Mouse (Mus musculus) ES-E14 (cell line): ENCODE data around the gene Stk16. TPM values are rescaled to one million over a fixed set of nuclear protein-coding genes. Genes with fewer than 3 reads are reported as not detected.

Experiments
- DNase-seq: peaks from one replicate; pipeline ENCODE4 v3.0.0-alpha.2; 2013; ENCODE audit warnings: low read depth, low spot score
- H3K27ac ChIP-seq: 2 replicates; pipeline ENCODE4 v1.5.1; 2012; ENCODE audit warnings: low read depth, mild to moderate bottlenecking, low read length, moderate library complexity, mixed read lengths; ENCODE audit not compliant: poor library complexity, insufficient read depth, severe bottlenecking
- H3K36me3 ChIP-seq: 2 replicates; pipeline ENCODE4 v1.6.1; 2012; ENCODE audit warnings: mild to moderate bottlenecking, low read length, moderate library complexity, mixed read lengths; ENCODE audit not compliant: control insufficient read depth, poor library complexity, insufficient read depth, severe bottlenecking
- H3K4me1 ChIP-seq, 2 experiments: fragments of 150-350 bp in 1 of 2; sonication (generic) in 1 of 2; 2 replicates each; pipeline ENCODE4 v1.6.1; 2012; ENCODE audit warnings: low read length in 2 of 2, mild to moderate bottlenecking in 1 of 2, mixed read lengths in 1 of 2; ENCODE audit not compliant: control insufficient read depth in 2 of 2, insufficient read depth in 2 of 2, poor library complexity in 1 of 2
- H3K4me3 ChIP-seq, 2 experiments: fragments of 150-350 bp in 1 of 2; sonication (generic) in 1 of 2; 2 replicates each; pipeline ENCODE4 v1.5.1; 2012; ENCODE audit warnings: low read length in 2 of 2, low read depth in 1 of 2, mild to moderate bottlenecking in 1 of 2, mixed read lengths in 1 of 2; ENCODE audit not compliant: insufficient read depth in 1 of 2, poor library complexity in 1 of 2, severe bottlenecking in 1 of 2
- H3K9ac ChIP-seq: 2 replicates; pipeline ENCODE4 v1.6.1; 2012; ENCODE audit warnings: low read depth, mild to moderate bottlenecking, low read length, mixed read lengths; ENCODE audit not compliant: poor library complexity, insufficient read depth, severe bottlenecking
- H3K9me3 ChIP-seq: fragments of 150-350 bp; sonication (generic); 2 replicates; pipeline ENCODE4 v1.6.1; 2012; ENCODE audit warnings: low read depth, mild to moderate bottlenecking, low read length; ENCODE audit not compliant: control insufficient read depth, insufficient read depth
- CHD2 ChIP-seq: IDR thresholded peaks from 2 replicates; pipeline ENCODE4 v1.6.1; 2014; ENCODE audit warnings: mild to moderate bottlenecking, low read depth, low read length, inconsistent platforms
- HCFC1 ChIP-seq: IDR thresholded peaks from 2 replicates; pipeline ENCODE4 v1.6.1; 2012; ENCODE audit warnings: low read length, inconsistent platforms, borderline replicate concordance; ENCODE audit not compliant: insufficient read depth
- MAFK ChIP-seq: IDR thresholded peaks from 2 replicates; pipeline ENCODE4 v1.6.1; 2014; ENCODE audit warnings: mild to moderate bottlenecking, low read depth, low read length, inconsistent platforms; ENCODE audit not compliant: insufficient read depth
- ZC3H11A ChIP-seq: IDR thresholded peaks from 2 replicates; pipeline ENCODE4 v1.6.1; 2012; ENCODE audit warnings: low read depth, mild to moderate bottlenecking, inconsistent platforms, low read length, borderline replicate concordance
- ZNF384 ChIP-seq: IDR thresholded peaks from 2 replicates; pipeline ENCODE4 v1.6.1; 2012; ENCODE audit warnings: low read depth, low read length, inconsistent platforms
- in situ Hi-C, 2 experiments: fragments of 600-800 bp; cut with MboI; formaldehyde crosslinking; loops; one replicate each; pipeline ENCODE4 v1.15.1; 2025; ENCODE audit warnings: low sequenced_read_pairs in 2 of 2, inconsistent platforms in 1 of 2; ENCODE audit not compliant: unreplicated experiment in 2 of 2
- total RNA-seq: library from RNA; depleted of rRNA; stranded (reverse); fragments of 300-350 nt; gene quantifications from 2 replicates; pipeline ENCODE4 v1.2.3, GENCODE M21; 2012

Stk16 gene
- total RNA-seq, 1 experiment, result 63.6 TPM

GRCm38 (mm10) chr1:75179334-75180104, 31.1 kb upstream of the Stk16 start:
- Histone ChIP-seq H3K27ac (no peak overlapping the region), H3K36me3 (peaks cover 2% of the 10 kb centered on the region; the same call in 1 of the 2 replicates), H3K4me1 (peaks cover 4 to 5% of the 10 kb centered on the region in 2 experiments; a peak in 2 of 4 replicates), H3K9me3 (no peaks in the 10 kb centered on the region), H3K9ac (peak overlapping the region; percentile 70), H3K4me3 (peak overlapping the region; percentile 81 to 82)
- in situ Hi-C loops, result no loop called here
- DNase-seq, result peak; percentile 28
- TF ChIP-seq ZNF384 (peak; percentile 84), ZC3H11A (no peak), MAFK (peak; percentile 70), HCFC1 (no peak)

DNA sequence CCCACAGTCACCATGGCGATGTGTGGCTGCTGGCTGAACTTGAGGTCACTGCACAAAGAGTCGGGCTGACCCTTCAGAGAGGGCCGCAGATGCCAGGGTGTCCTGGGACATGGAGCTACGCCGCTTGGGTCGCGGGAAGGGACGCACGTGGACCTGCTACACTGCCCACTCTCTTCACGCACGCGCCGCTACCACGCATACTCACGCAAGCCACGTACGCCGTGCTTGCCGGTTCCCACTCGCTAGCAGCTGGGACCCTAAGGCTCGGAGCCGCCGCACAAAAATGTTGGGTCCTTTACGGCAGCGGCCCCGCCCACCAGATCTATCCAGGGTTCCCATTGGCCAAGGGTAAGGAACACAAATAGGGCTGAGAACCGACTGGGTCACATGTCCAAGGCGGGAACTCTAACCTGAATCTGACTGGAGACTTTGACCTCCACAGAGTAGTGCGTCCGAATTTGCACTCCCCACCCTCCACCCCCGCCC, 30.5 kb upstream of the Stk16 start, which contains the start of gene Abcb6:
TSS of gene Abcb6 (minus strand) at position 288 of the 486 bp plus-strand sequence.
- TF ChIP-seq ZC3H11A (no peak), MAFK (no peak), CHD2 (no peak), ZNF384 (no peak), HCFC1 (no peak)
- H3K4me3 ChIP-seq, result peak within 1 kb of the TSS; percentile 81 to 82
- H3K36me3 ChIP-seq, result peaks cover 4% of the 10 kb centered on the region; the same call in 1 of the 2 replicates
- peak; percentile 89 for DNase-seq
- H3K4me1 ChIP-seq, result peaks cover 4 to 5% of the 10 kb centered on the region in 2 experiments; a peak in 2 of 4 replicates
- H3K27ac ChIP-seq, result no peak within 1 kb of the TSS
- H3K9me3 ChIP-seq, result no peaks in the 10 kb centered on the region
- peak within 1 kb of the TSS; percentile 70 for H3K9ac ChIP-seq
- in situ Hi-C loops, result no loop called here

DNA sequence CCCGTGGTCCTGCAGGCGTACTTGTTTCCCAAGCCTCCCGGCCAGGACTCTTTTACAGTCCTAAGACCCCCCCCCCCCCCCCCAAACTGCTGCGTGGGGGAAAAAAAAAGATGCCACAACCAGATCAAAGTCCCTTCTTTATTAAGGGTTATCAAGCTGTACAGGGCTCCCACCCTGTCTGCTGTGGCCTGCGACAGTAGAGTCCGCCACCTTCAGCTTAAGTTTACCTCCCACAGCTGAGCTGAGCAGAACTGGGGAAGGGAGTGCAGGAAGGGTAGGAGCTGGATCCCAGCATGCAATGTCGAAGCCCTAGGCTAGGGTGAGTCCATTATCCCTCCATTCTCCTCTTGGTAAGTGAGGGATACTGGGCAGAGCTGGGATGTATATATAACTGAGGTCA, 29.9 kb upstream of the Stk16 start:
- no peak for DNase-seq
- in situ Hi-C loops, result no loop called here
- H3K36me3 ChIP-seq, result peaks cover 4% of the 10 kb centered on the region; the same call in 1 of the 2 replicates
- H3K9ac ChIP-seq, result peak overlapping the region; percentile 55; the same call in 1 of the 2 replicates
- no peak overlapping the region for H3K27ac ChIP-seq
- TF ChIP-seq ZNF384, result no peak
- peaks cover 4 to 5% of the 10 kb centered on the region in 2 experiments; a peak in 2 of 4 replicates for H3K4me1 ChIP-seq
- peak overlapping the region in 1 of 2 experiments; percentile 81; a peak in 2 of 4 replicates for H3K4me3 ChIP-seq
- no peaks in the 10 kb centered on the region for H3K9me3 ChIP-seq

GRCm38 (mm10) chr1:75181377-75181870, 29.2 kb upstream of the Stk16 start:
- H3K36me3 ChIP-seq, result peaks cover 4% of the 10 kb centered on the region; the same call in 1 of the 2 replicates
- H3K4me1 ChIP-seq, result peaks cover 4 to 5% of the 10 kb centered on the region in 2 experiments; a peak in 2 of 4 replicates
- no peak overlapping the region for H3K9ac ChIP-seq
- TF ChIP-seq ZC3H11A, result no peak
- TF ChIP-seq HCFC1, result no peak
- TF ChIP-seq CHD2, result no peak
- TF ChIP-seq MAFK, result no peak
- TF ChIP-seq ZNF384, result no peak
- H3K4me3 ChIP-seq, result no peak overlapping the region
- DNase-seq, result no peak
- in situ Hi-C loops, result no loop called here
- H3K27ac ChIP-seq, result no peak overlapping the region
- no peaks in the 10 kb centered on the region for H3K9me3 ChIP-seq
